Mouse (Mus musculus) olfactory bulb, adult 2 months (tissue): ENCODE measurements around the gene Cptp.

ENCODE experiments used
- CTCF ChIP-seq: fragments of 200-500 bp; IDR thresholded peaks from 2 replicates; pipeline ENCODE4 v1.5.1; 2012; ENCODE audit warnings: low read depth, mild to moderate bottlenecking, low read length, moderate library complexity; ENCODE audit not compliant: insufficient read depth
- POLR2A ChIP-seq: fragments of 200-500 bp; IDR thresholded peaks from 2 replicates; pipeline ENCODE4 v1.6.1; 2012; ENCODE audit warnings: mild to moderate bottlenecking, low read depth, low read length, moderate library complexity; ENCODE audit not compliant: insufficient read depth

DNA sequence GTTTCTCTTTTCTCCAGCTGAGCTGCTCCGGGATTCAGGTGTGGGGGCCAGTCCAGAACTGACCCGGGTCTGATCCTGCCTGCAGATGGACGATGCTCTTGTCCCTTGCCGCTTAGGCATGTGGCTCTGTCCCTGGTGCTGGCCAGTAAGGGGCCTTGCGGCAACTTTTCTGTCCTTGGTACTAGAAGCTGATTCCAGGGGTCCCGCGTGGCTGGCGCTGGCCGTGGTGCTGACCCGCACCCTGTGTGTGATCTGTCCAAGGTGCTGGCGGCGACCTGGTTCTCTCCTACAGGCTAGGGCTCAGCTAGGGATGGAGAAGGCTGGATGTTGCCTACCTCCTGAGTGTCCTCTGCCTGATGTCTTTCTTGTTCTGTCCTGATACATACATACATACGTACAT, 9.9 kb downstream of the Cptp start:
- TF ChIP-seq CTCF (no peak), POLR2A (no peak)
